Mouse (Mus musculus): ENCODE data around the gene Glod4. TPM values are rescaled to one million over a fixed set of nuclear protein-coding genes. Genes with fewer than 3 reads are reported as not detected.

Gene Glod4
- polyA plus RNA-seq, 1 experiment, result 2.9 TPM

- Histone ChIP-seq H3K4me3 (ENCODE audit: extremely low read depth, insufficient read depth, insufficient read length) (no peak overlapping the region), H3K36me3 (ENCODE audit: control insufficient read depth, insufficient read depth, low read length) (peaks cover 17% of the 10 kb centered on the region), H3K27me3 (ENCODE audit: control insufficient read depth, insufficient read depth, low read length) (no peaks in the 10 kb centered on the region), H3K4me1 (ENCODE audit: control insufficient read depth, insufficient read depth, insufficient read length) (no peaks in the 10 kb centered on the region), H3K27ac (ENCODE audit: insufficient read depth, low read length) (no peak overlapping the region)
- TF ChIP-seq POLR2A (IDR thresholded peaks at IDR 0.05; ENCODE audit: low read depth, low read length) (no peak), CTCF (IDR thresholded peaks at IDR 0.05; ENCODE audit: extremely low read depth, insufficient read depth, insufficient read length, insufficient replicate concordance) (no peak)
- WGBS, result 90% methylated on average over 4 of the region's 4 CpGs
- no peak for DNase-seq (ENCODE audit: low read depth in 1 of 2, low spot score in 2 of 2)
Observed at GRCm38 (mm10) chr11:76121086-76121485, 122.4 kb downstream of the Glod4 start.

DNA sequence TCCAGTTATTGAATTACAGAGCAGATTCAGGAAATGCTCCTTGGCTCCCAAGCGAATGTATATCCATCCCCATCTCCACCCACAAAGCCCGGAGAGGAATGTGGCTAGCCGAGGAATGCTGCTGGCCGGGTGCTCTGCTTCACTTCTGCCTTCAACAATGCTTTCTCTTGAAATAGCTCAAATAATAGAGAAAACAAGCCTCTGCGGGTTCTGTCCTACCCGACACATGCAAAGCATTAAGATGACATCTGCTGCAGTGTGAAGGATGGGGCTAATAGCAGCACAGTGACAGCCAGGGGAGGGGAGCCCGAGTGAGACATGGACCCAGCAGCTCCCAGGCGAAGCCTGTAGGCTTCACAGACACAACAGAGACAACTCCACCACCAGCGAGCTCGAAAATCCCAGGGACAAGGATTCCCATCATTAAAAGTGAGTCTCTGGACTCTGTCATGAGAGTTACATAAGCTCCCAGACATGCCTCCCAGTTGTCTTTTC, 123.1 kb downstream of the Glod4 start:
- Histone ChIP-seq H3K27ac (ENCODE audit: insufficient read depth, low read length) (no peak overlapping the region), H3K4me3 (ENCODE audit: extremely low read depth, insufficient read depth, insufficient read length) (no peak overlapping the region), H3K27me3 (ENCODE audit: control insufficient read depth, insufficient read depth, low read length) (no peaks in the 10 kb centered on the region), H3K36me3 (ENCODE audit: control insufficient read depth, insufficient read depth, low read length) (peaks cover 16% of the 10 kb centered on the region), H3K4me1 (ENCODE audit: control insufficient read depth, insufficient read depth, insufficient read length) (no peaks in the 10 kb centered on the region)
- DNase-seq (ENCODE audit: low read depth in 1 of 2, low spot score in 2 of 2), result no peak
- 91% methylated on average over 10 of the region's 10 CpGs for WGBS
- TF ChIP-seq POLR2A (IDR thresholded peaks at IDR 0.05; ENCODE audit: low read depth, low read length) (no peak), CTCF (IDR thresholded peaks at IDR 0.05; ENCODE audit: extremely low read depth, insufficient read depth, insufficient read length, insufficient replicate concordance) (no peak)

DNA sequence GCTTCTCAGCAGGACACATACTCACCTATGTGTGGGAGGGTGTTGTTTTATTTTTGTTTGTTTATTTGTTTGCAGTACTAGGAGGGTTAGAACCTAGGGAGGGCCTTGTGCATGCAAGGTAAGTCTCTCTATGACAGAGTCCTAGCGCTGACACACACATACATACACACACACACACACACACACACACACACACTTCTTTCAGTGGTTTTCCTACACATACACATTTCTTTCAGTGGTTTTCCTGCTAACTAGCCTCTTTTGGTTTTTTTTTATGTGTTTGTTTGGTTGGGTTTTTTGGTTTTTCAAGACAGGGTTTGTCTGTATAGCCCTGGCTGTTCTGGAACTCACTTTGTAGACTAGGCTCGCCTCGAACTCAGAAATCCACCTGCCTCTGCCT, 133.1 kb downstream of the Glod4 start:
- no peak for DNase-seq (ENCODE audit: low read depth in 1 of 2, low spot score in 2 of 2)
- no peak overlapping the region for H3K4me3 ChIP-seq (ENCODE audit: extremely low read depth, insufficient read depth, insufficient read length)
- H3K36me3 ChIP-seq (ENCODE audit: control insufficient read depth, insufficient read depth, low read length), result peaks cover 20% of the 10 kb centered on the region
- no peaks in the 10 kb centered on the region for H3K27me3 ChIP-seq (ENCODE audit: control insufficient read depth, insufficient read depth, low read length)
- no peaks in the 10 kb centered on the region for H3K4me1 ChIP-seq (ENCODE audit: control insufficient read depth, insufficient read depth, insufficient read length)
- TF ChIP-seq POLR2A (IDR thresholded peaks at IDR 0.05; ENCODE audit: low read depth, low read length), result no peak
- no peak for TF ChIP-seq CTCF (IDR thresholded peaks at IDR 0.05; ENCODE audit: extremely low read depth, insufficient read depth, insufficient read length, insufficient replicate concordance)
- WGBS, result 51% methylated on average over 3 of the region's 3 CpGs
- H3K27ac ChIP-seq (ENCODE audit: insufficient read depth, low read length), result no peak overlapping the region

- peaks cover 7% of the 10 kb centered on the region for H3K36me3 ChIP-seq (ENCODE audit: control insufficient read depth, insufficient read depth, low read length)
- no peak overlapping the region for H3K27ac ChIP-seq (ENCODE audit: insufficient read depth, low read length)
- no peak overlapping the region for H3K4me3 ChIP-seq (ENCODE audit: extremely low read depth, insufficient read depth, insufficient read length)
- DNase-seq (ENCODE audit: low read depth in 1 of 2, low spot score in 2 of 2), result no peak
- no peaks in the 10 kb centered on the region for H3K27me3 ChIP-seq (ENCODE audit: control insufficient read depth, insufficient read depth, low read length)
- no peaks in the 10 kb centered on the region for H3K4me1 ChIP-seq (ENCODE audit: control insufficient read depth, insufficient read depth, insufficient read length)
- no peak for TF ChIP-seq POLR2A (IDR thresholded peaks at IDR 0.05; ENCODE audit: low read depth, low read length)
- no peak for TF ChIP-seq CTCF (IDR thresholded peaks at IDR 0.05; ENCODE audit: extremely low read depth, insufficient read depth, insufficient read length, insufficient replicate concordance)
- WGBS, result 78% methylated on average over 11 of the region's 11 CpGs
Observed at GRCm38 (mm10) chr11:76106551-76107496, 136.7 kb downstream of the Glod4 start.

DNA sequence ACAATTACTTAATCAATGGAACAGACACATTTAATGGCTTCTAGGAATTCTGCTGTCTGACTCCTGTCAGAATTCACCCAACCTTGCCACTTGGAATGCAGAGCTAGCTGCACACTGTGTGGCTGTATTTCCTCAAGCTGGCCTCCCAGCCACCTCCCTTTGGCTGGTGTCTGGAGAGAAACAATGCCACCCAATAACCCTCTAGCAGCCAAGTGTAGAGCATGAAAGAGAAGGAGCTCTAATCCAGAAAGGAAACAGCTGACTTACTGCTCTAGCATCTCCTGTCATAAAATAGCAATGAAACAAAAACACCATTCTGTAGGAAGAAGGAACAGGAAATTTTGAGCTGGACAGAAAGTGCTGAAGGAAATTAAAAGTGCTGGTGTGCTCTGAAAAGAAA, 142.4 kb downstream of the Glod4 start:
- Histone ChIP-seq H3K4me3 (ENCODE audit: extremely low read depth, insufficient read depth, insufficient read length) (no peak overlapping the region), H3K27ac (ENCODE audit: insufficient read depth, low read length) (no peak overlapping the region), H3K36me3 (ENCODE audit: control insufficient read depth, insufficient read depth, low read length) (peaks cover 16% of the 10 kb centered on the region), H3K27me3 (ENCODE audit: control insufficient read depth, insufficient read depth, low read length) (no peaks in the 10 kb centered on the region), H3K4me1 (ENCODE audit: control insufficient read depth, insufficient read depth, insufficient read length) (no peaks in the 10 kb centered on the region)
- DNase-seq (ENCODE audit: low read depth in 1 of 2, low spot score in 2 of 2), result no peak
- TF ChIP-seq CTCF (IDR thresholded peaks at IDR 0.05; ENCODE audit: extremely low read depth, insufficient read depth, insufficient read length, insufficient replicate concordance) (no peak), POLR2A (IDR thresholded peaks at IDR 0.05; ENCODE audit: low read depth, low read length) (no peak)

GRCm38 (mm10) chr11:76099193-76099975, 144.1 kb downstream of the Glod4 start:
- Histone ChIP-seq H3K4me3 (ENCODE audit: extremely low read depth, insufficient read depth, insufficient read length) (no peak overlapping the region), H3K27ac (ENCODE audit: insufficient read depth, low read length) (no peak overlapping the region), H3K27me3 (ENCODE audit: control insufficient read depth, insufficient read depth, low read length) (no peaks in the 10 kb centered on the region), H3K4me1 (ENCODE audit: control insufficient read depth, insufficient read depth, insufficient read length) (no peaks in the 10 kb centered on the region), H3K36me3 (ENCODE audit: control insufficient read depth, insufficient read depth, low read length) (peaks cover 14% of the 10 kb centered on the region)
- TF ChIP-seq POLR2A (IDR thresholded peaks at IDR 0.05; ENCODE audit: low read depth, low read length) (no peak), CTCF (IDR thresholded peaks at IDR 0.05; ENCODE audit: extremely low read depth, insufficient read depth, insufficient read length, insufficient replicate concordance) (no peak)
- WGBS, result 87% methylated on average over 4 of the region's 4 CpGs
- no peak for DNase-seq (ENCODE audit: low read depth in 1 of 2, low spot score in 2 of 2)

Data from spleen, adult 2 months (tissue).